Comparison of ENCODE assay signal across 19 mouse cellular contexts in the genomic region with DNA sequence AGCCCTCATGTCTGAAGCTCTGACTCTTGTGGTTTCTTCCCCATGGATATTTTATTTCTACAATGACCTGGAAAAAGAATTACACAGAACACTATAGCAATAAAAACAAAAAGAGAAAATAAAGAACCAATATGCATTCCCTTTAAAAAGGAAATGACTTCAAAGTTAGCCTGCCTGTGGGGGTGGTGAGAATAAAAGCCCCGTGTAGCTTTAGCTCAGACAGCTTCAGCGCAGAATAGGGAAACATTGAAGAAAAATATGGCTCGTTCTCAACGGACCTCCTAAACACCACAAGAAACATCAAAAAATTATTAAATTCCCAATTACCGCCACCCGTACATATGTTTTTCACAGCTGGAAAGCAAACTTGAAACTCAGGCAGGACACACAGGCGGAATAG.
A peak's percentile ranks its signal among the peaks of the same experiment; 100 is the strongest.
DNase-seq lines count a peak whose midpoint lies in the region; ATAC-seq lines count a peak whose summit lies in the region.
"Had no signal": no experiment of that assay in that cellular context is flagged by ENCODE, and none has a peak within 500 bp of the region (broad histone marks: within the 10 kb centered on the region; RNA-seq: fewer than 3 reads in every experiment).

No protein-coding gene starts in this region.

- H3K4me2 ChIP-seq in forebrain, embryonic 13.5 days: no peak overlapping the region
- no peak overlapping the region for H3K4me2 ChIP-seq in forebrain, embryonic 11.5 days (ENCODE audit: low read depth, low read length, severe bottlenecking)
- no peak overlapping the region for H3K4me2 ChIP-seq in hindbrain, embryonic 15.5 days
- no peak overlapping the region for H3K4me2 ChIP-seq in hindbrain, embryonic 12.5 days (replicated peaks)
- no peak overlapping the region for H3K4me2 ChIP-seq in neural tube, embryonic 13.5 days
- H3K4me2 ChIP-seq: embryonic facial prominence, embryonic 13.5 days; heart, embryonic 12.5 days had no signal

- H3K9ac ChIP-seq in forebrain, embryonic 13.5 days: no peak overlapping the region
- no peak overlapping the region for H3K9ac ChIP-seq in forebrain, embryonic 11.5 days (ENCODE audit: low read length)
- no peak overlapping the region for H3K9ac ChIP-seq in hindbrain, embryonic 15.5 days
- no peak overlapping the region for H3K9ac ChIP-seq in hindbrain, embryonic 12.5 days
- H3K9ac ChIP-seq in neural tube, embryonic 13.5 days: no peak overlapping the region
- H3K9ac ChIP-seq: embryonic facial prominence, embryonic 13.5 days; heart, embryonic 12.5 days had no signal

- ATAC-seq in forebrain, embryonic 13.5 days: no peak
- no peak for ATAC-seq in forebrain, embryonic 11.5 days (replicated peaks; ENCODE audit: low FRiP score)
- no peak for ATAC-seq in hindbrain, embryonic 15.5 days (ENCODE audit: low FRiP score, low read depth)
- no peak for ATAC-seq in hindbrain, embryonic 12.5 days (ENCODE audit: low FRiP score)
- ATAC-seq in neural tube, embryonic 13.5 days (ENCODE audit: low read depth): no peak
- ATAC-seq in inflammation-experienced regulatory T-cells, adult 6 months: no peak
- ATAC-seq: CD4-positive, CD25-positive, alpha-beta regulatory T cell, adult 4 months; hindbrain, embryonic 16.5 days had no signal

- no peak overlapping the region for H3K4me3 ChIP-seq in forebrain, embryonic 13.5 days
- H3K4me3 ChIP-seq in forebrain, embryonic 11.5 days (ENCODE audit: low read depth, low read length): no peak overlapping the region
- no peak overlapping the region for H3K4me3 ChIP-seq in hindbrain, embryonic 15.5 days
- H3K4me3 ChIP-seq in hindbrain, embryonic 12.5 days: no peak overlapping the region
- H3K4me3 ChIP-seq in neural tube, embryonic 13.5 days: no peak overlapping the region
- H3K4me3 ChIP-seq: embryonic facial prominence, embryonic 13.5 days; gastrocnemius, adult 2 months; heart, embryonic 12.5 days; hindbrain, embryonic 10.5 days had no signal

- H3K27ac ChIP-seq in forebrain, embryonic 13.5 days: peak overlapping the region; percentile 84
- no peak overlapping the region for H3K27ac ChIP-seq in forebrain, embryonic 11.5 days (ENCODE audit: low read depth, low read length)
- peak overlapping the region; percentile 72; the same call in 1 of the 2 replicates for H3K27ac ChIP-seq in hindbrain, embryonic 15.5 days (replicated peaks)
- H3K27ac ChIP-seq in hindbrain, embryonic 12.5 days: no peak overlapping the region
- peak overlapping the region; percentile 69; the same call in 1 of the 2 replicates for H3K27ac ChIP-seq in neural tube, embryonic 13.5 days (replicated peaks)
- H3K27ac ChIP-seq: embryonic facial prominence, embryonic 13.5 days; gastrocnemius, adult 2 months; hindbrain, embryonic 10.5 days had no signal

- no peaks in the 10 kb centered on the region for H3K36me3 ChIP-seq in forebrain, embryonic 13.5 days (ENCODE audit: poor library complexity, severe bottlenecking)
- no peaks in the 10 kb centered on the region for H3K36me3 ChIP-seq in forebrain, embryonic 11.5 days (ENCODE audit: control insufficient read depth, insufficient read depth, low read length)
- no peaks in the 10 kb centered on the region for H3K36me3 ChIP-seq in hindbrain, embryonic 15.5 days
- H3K36me3 ChIP-seq in hindbrain, embryonic 12.5 days: no peaks in the 10 kb centered on the region
- no peaks in the 10 kb centered on the region for H3K36me3 ChIP-seq in neural tube, embryonic 13.5 days
- H3K36me3 ChIP-seq: embryonic facial prominence, embryonic 13.5 days; G1E; heart, embryonic 12.5 days; hindbrain, embryonic 10.5 days had no signal

- DNase-seq in forebrain, embryonic 11.5 days (ENCODE audit: low spot score): no peak
- DNase-seq in neural tube, embryonic 10.5 days (ENCODE audit: extremely low spot score, low spot score): no peak
- DNase-seq: adrenal gland, postnatal 10 days; B cell, adult 2 months; cerebellum, adult 9-10 months; gastrocnemius, adult 2 months; gastrocnemius, postnatal 25 days; kidney, adult 11 months had no signal

- peaks cover 26% of the 10 kb centered on the region for H3K4me1 ChIP-seq in forebrain, embryonic 13.5 days
- H3K4me1 ChIP-seq in forebrain, embryonic 11.5 days (replicated peaks; ENCODE audit: control insufficient read depth, insufficient read depth, low read length): no peaks in the 10 kb centered on the region; the same call in 1 of the 2 replicates
- peaks cover 24% of the 10 kb centered on the region for H3K4me1 ChIP-seq in hindbrain, embryonic 15.5 days (replicated peaks)
- H3K4me1 ChIP-seq in hindbrain, embryonic 12.5 days: peaks cover 12% of the 10 kb centered on the region
- peaks cover 36% of the 10 kb centered on the region for H3K4me1 ChIP-seq in neural tube, embryonic 13.5 days (replicated peaks)
- H3K4me1 ChIP-seq: embryonic facial prominence, embryonic 13.5 days; heart, embryonic 12.5 days had no signal

- H3K9me3 ChIP-seq in forebrain, embryonic 13.5 days (replicated peaks): no peaks in the 10 kb centered on the region
- H3K9me3 ChIP-seq in forebrain, embryonic 11.5 days (ENCODE audit: control insufficient read depth, low read length): no peaks in the 10 kb centered on the region
- H3K9me3 ChIP-seq in hindbrain, embryonic 15.5 days: no peaks in the 10 kb centered on the region
- H3K9me3 ChIP-seq in hindbrain, embryonic 12.5 days (replicated peaks): no peaks in the 10 kb centered on the region
- H3K9me3 ChIP-seq in neural tube, embryonic 13.5 days: no peaks in the 10 kb centered on the region
- H3K9me3 ChIP-seq: embryonic facial prominence, embryonic 13.5 days; heart, embryonic 12.5 days; hindbrain, embryonic 10.5 days had no signal

- WGBS in forebrain, embryonic 13.5 days: 88% methylated on average over 7 of the region's 7 CpGs
- 94% methylated on average over 7 of the region's 7 CpGs for WGBS in forebrain, embryonic 11.5 days
- 70% methylated on average over 7 of the region's 7 CpGs for WGBS in hindbrain, embryonic 15.5 days
- 89% methylated on average over 7 of the region's 7 CpGs for WGBS in hindbrain, embryonic 12.5 days
- WGBS in neural tube, embryonic 13.5 days: 64% methylated on average over 7 of the region's 7 CpGs

- no peaks in the 10 kb centered on the region for H3K27me3 ChIP-seq in forebrain, embryonic 13.5 days
- no peaks in the 10 kb centered on the region for H3K27me3 ChIP-seq in forebrain, embryonic 11.5 days (ENCODE audit: control insufficient read depth, insufficient read depth, low read length)
- no peaks in the 10 kb centered on the region for H3K27me3 ChIP-seq in hindbrain, embryonic 15.5 days
- no peaks in the 10 kb centered on the region for H3K27me3 ChIP-seq in hindbrain, embryonic 12.5 days
- no peaks in the 10 kb centered on the region for H3K27me3 ChIP-seq in neural tube, embryonic 13.5 days
- H3K27me3 ChIP-seq: embryonic facial prominence, embryonic 13.5 days; heart, embryonic 12.5 days had no signal

Comparison
In these comparisons a context has a peak if more than half of its experiments do, and no peak if none do; other contexts are left out.
1. H3K27ac ChIP-seq: peak in forebrain, embryonic 13.5 days (single experiment), hindbrain, embryonic 15.5 days (single experiment) and neural tube, embryonic 13.5 days (single experiment); none in forebrain, embryonic 11.5 days (single experiment) and hindbrain, embryonic 12.5 days (single experiment).